Mouse (Mus musculus): ENCODE results near the gene Dmrtc1b. TPM values are rescaled to one million over a fixed set of nuclear protein-coding genes. Genes with fewer than 3 reads are reported as not detected.

The Dmrtc1b gene
- not detected for total RNA-seq (2023)

GRCm38 (mm10) chrX:102707535-102707934 is at the start of gene Dmrtc1b, which contains the start of gene Gm9112:
Dmrtc1b (plus strand) TSS chrX:102707865.
Gm9112 (minus strand) TSS chrX:102707635.

GRCm38 (mm10) chrX:102686872-102687271 is 20.8 kb upstream of the Dmrtc1b start, which contains the start of gene Gm3880:
Gm3880 (minus strand) TSS chrX:102686972.

Other genes starting within 250 kb of the Dmrtc1b start
- 10 to 100 TPM in 1 of 2 experiments, 1 to 10 TPM in 1; 8.9 to 11.6 TPM for gene Hdac8, start 202.5 kb upstream of the Dmrtc1b start, total RNA-seq (2023)
- gene Phka1, start 63.6 kb upstream of the Dmrtc1b start, total RNA-seq (2023), result 1 to 10 TPM; 7.1 to 8.9 TPM
- gene Gm3880, start 20.9 kb upstream of the Dmrtc1b start, total RNA-seq (2023), result not detected
- not detected for gene Gm9112, start 230 bp upstream of the Dmrtc1b start, total RNA-seq (2023)
- not detected for gene Dmrtc1c1, start 95.1 kb downstream of the Dmrtc1b start, total RNA-seq (2023)
- not detected for gene Dmrtc1c2, start 146.8 kb downstream of the Dmrtc1b start, total RNA-seq (2023)
- gene 1700031F05Rik, start 160.1 kb downstream of the Dmrtc1b start, total RNA-seq (2023), result not detected
- gene Dmrtc1a, start 200.8 kb downstream of the Dmrtc1b start, total RNA-seq (2023), result not detected
- gene 1700011M02Rik, start 201.0 kb downstream of the Dmrtc1b start, total RNA-seq (2023), result not detected
- not detected for gene 1700018G05Rik, start 220.5 kb downstream of the Dmrtc1b start, total RNA-seq (2023)

All from monocyte, adult 59 days (primary cell).